Mouse (Mus musculus) erythroblast, embryonic 14.5 days (primary cell): ENCODE results near the gene Plekhm1.

Experiments
- GATA1 ChIP-seq: IDR thresholded peaks from 2 replicates; pipeline ENCODE4 v1.6.1; 2012; ENCODE audit warnings: low read length, inconsistent platforms, mixed read lengths
- TAL1 ChIP-seq: IDR thresholded peaks from 3 replicates; pipeline ENCODE4 v1.6.1; 2012; ENCODE audit warnings: low read length, inconsistent platforms, mixed read lengths

DNA sequence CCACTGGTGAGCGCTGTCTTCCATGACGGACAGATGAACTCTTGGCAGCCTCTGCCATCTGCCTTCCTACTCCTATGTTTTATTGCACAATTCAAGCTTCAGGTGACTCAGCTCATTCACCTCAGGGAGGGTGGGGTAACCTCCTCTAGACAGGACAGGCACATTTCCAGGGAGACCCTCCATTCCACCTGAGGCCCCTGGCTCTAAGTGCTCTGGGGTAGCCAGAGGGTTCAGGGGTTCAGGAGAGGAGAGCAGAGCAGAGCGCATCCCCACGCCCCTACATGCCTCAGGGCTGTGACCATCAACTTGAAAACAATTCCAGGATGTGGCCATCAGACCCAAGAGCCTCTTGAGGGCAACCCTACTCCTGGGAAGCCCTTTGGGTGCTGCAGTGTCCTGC lies 47.0 kb downstream of the Plekhm1 start:
- no peak for TF ChIP-seq GATA1
- TF ChIP-seq TAL1: no peak
